Mouse (Mus musculus) heart, adult 2 months (tissue): ENCODE results near the gene Homer2.

Source experiments
- CTCF ChIP-seq: fragments of 200-600 bp; IDR thresholded peaks from 2 replicates; pipeline ENCODE4 v1.8.1; 2022; ENCODE audit warnings: antibody characterized with exemption, mild to moderate bottlenecking, moderate library complexity
- EP300 ChIP-seq: fragments of 200-500 bp; IDR thresholded peaks from 2 replicates; pipeline ENCODE4 v1.6.1; 2011; ENCODE audit warnings: low read depth, low read length, control low read depth; ENCODE audit not compliant: insufficient read depth
- POLR2A ChIP-seq: fragments of 200-500 bp; IDR thresholded peaks from 2 replicates; pipeline ENCODE4 v1.6.1; 2011; ENCODE audit warnings: mild to moderate bottlenecking, low read depth, low read length, control low read depth; ENCODE audit not compliant: insufficient read depth

- no peak for TF ChIP-seq CTCF
- no peak for TF ChIP-seq EP300
- no peak for TF ChIP-seq POLR2A
Measured at GRCm38 (mm10) chr7:81710166-81710565, 2.8 kb upstream of the Homer2 start.
